Mouse (Mus musculus) spleen, postnatal 10 days (tissue): ENCODE results near the gene Sec22c.
A peak's percentile ranks its signal among the peaks of the same experiment; 100 is the strongest.

Source experiments
- DNase-seq, 2 experiments: peaks; one replicate each; pipeline ENCODE4 v3.0.0; 2021 to 2022; ENCODE audit warnings: low spot score in 2 of 2

Gene Sec22c

DNA sequence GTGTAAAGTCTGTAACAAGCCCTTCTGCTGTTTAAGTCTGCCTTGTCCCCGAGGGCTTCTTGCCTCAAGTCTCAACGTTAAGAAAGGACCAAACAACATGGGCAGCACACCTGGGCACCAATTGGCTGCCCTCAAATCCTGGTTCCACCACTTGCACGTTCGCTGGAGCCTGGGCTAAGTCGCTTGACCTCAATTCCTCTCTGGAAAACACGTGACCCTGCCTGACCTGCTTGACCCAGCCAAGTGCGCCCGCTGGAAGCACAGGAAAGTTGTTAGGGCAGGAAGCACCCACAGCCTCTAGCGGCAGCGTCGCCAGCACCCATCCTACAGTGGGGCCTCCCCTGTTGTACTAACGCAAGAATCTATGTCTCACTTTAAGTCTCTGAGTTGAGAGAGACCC lies 10.6 kb downstream of the Sec22c start:
- no peak for DNase-seq

DNA sequence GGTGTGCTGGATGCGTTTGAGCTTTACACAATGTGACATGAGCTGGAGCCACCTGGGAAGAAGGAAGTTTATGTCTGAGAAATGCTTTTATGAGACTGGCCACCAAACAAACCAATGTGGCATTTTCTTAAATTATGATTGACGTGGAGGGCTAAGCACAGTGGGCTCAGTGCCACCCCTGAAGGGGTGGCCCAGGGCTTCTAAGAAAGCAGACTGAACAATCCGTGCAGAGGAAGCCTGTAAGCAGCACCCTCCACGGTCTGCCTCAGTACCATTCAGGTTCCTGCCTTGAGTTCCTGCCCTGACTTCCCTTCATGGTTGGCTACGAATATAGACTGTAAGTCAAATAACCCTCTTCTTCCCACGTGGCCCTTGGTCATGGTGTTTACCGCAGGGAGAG lies 14.6 kb downstream of the Sec22c start:
- no peak for DNase-seq

DNA sequence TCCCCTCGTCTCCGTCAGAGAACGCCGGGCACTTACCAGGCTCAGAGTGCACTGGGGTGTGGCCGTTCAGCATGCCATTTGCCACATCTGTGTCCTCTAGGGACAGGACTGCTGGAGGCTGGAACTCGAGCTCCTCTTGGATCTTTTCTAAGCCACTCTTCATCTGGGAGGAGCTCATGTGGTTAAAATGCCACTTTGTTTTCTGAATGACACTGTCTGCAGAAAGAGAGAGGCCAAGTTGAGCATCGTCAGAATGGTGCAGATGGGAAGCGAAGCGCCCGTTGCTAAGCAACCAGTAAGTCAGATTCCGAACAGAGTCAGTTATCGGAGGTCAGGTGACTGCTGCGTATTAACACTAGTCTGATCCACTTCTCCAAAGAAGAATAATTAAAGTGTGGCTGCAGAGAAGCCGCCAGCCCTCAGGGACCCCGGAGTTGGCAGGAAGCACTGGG lies 15.1 kb downstream of the Sec22c start:
- DNase-seq: no peak

DNA sequence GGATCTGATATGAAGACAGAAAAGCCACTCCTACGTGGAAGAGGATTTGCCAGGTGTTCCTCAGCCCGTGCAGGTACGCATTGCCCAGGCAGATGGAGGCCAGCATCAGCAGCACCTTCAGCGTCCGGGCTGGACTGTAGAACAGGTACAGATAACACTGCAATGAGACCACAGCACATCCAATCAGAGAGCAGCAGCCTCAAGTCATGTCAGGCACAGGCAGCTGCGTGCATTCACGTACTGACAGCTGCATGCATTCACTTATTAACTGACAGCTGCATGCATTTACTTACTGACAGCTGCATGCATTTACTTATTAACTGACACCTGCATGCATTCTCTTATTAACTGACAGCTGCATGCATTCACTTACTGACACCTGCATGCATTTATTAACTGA lies 20.6 kb downstream of the Sec22c start:
- no peak for DNase-seq

DNA sequence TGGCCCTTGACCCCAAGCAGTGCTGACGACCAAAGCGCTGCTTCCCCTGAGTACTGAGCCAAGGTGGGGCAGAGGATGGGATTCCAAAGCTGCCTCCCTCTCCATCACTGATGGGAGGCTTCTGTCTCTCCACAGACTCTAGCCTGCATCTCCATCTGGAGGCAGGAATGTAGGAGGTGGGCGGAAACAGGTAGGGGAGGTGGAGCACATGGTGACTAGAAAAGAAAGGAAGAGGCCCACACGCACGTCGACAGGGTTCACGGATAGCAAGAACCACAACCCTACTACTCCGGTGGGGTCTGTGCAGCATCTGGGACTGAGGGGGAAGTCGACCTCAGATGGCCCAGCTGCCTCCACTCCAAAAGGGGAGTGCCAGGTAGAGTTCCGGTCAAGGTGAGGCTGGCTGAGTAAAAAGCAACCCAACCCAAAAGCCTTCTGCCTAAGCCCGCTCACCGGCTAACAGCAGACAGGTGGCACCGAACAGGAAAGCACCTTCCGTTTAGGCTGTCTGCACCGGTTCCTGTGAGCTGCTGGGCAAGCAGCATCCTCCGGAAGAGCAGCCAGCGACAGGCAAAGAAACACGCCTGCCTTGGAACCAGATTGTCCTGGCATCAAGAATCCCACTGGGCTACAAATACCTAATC lies 23.1 kb downstream of the Sec22c start:
- no peak for DNase-seq

DNA sequence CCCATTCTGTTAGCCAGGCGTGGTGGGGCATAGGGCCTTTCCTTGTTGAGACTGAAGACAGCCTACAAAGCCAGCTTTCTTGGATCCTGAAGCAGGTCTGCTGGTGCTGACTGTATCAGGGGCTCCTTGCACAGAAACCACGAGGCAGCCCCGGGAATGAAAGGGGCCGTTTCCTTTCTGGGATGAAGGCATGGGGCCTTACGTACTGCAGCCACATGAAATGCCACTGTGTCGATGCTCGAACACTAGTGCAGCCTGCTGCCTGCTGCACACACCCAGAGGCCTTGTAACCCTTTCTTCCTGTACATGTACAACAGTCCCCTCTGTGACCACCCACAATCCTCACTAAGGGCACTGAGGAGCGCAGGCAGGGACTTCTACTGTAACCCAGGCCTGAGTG lies 24.1 kb downstream of the Sec22c start:
- no peak for DNase-seq

DNA sequence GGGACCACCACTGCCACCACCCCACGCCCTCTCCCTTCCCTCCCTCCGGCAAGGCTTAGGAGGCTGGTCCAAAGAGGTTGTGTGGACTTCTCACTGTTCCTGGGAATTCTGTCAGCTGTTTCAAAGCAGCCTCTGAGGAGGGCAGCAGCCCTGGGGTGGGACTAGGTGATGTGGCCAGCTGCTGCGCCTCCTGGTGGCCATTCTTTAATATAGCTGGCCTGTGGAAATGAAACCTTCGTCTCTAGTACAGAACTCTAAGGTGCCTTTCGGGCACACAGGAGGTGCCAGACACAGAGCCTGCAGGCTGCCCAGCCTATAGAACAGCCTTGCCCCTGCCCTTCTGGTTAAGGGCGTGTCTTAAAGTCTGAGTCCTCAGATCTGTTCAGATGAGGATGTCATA lies 25.7 kb downstream of the Sec22c start:
- peak in 1 of 2 experiments; percentile 70 for DNase-seq

DNA sequence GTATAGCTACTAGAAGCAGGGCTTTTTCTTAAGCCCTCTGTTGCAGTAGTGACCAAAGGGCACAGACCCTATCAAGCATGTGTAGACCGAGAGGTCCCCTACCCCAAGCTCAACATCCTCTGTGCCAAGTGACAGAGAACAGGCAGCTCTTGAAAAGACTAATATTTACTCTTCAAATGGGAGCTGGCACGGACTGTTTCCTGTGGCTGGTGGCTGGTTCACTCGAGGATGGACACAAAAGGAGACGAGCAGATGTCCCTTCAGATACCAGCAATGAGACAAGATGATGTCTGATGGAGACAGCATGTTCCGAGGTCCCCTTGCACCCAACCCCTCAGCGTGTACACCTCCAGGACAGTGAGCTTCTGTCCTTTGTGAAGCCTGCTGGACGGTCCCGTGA lies 27.8 kb downstream of the Sec22c start:
- no peak for DNase-seq

DNA sequence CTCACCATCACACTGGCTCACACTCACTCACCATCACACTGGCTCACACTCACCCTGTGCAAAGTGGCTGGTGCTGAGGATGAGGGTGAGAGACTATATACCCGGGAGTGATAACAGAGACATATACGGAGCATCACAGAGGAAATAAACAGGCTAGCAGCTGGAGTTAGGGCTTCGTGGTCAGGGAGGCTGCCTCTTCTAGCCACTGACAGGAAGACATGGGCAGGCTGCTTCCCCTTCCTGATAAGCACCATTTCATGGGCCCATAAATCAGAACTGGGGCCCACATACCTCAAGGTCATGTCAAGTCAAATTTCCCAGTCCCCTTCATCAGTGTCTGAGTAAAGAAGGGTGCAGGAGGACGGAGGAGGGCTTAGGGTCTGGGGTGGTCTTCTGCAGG lies 28.2 kb downstream of the Sec22c start:
- no peak for DNase-seq

DNA sequence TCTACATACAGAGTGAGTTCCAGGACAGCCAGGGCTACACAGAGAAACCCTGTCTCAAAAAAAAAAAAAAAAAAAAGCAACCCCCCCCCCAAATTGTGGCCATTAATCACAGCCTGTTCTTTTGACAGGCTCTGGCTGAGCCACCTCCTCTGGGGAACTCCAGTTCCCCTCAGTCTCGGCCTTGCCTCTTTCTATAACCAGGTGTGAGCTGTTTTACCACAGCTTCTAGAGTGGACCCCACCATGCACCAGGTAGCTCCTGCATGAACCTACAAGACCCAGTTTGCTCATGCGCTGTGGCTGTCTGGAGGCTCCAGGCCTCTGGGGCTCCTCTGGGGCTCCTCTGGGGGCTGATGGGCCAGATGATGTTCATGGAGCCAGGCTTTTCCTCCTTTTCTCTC lies 29.7 kb downstream of the Sec22c start:
- no peak for DNase-seq

DNA sequence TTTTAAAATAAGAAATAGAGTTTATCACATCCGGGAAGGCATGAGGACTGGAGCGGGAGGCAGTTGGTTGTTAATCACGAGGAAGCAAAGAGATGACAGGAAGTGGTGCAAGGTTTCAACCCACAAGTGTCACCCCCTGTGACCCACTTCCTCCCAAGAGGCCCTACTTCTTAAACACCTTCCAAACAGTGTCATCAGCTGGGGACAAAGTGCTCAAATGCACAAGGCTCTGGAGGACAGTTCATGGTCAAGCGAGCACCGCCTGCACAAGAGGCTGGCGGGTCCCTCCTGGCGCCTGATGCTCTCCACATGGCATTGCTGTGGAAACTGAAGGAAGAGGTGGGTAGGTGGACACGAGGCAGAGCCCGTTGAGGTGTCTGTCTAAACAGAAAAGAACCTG lies 30.3 kb downstream of the Sec22c start:
- peak in 1 of 2 experiments; percentile 64 for DNase-seq

DNA sequence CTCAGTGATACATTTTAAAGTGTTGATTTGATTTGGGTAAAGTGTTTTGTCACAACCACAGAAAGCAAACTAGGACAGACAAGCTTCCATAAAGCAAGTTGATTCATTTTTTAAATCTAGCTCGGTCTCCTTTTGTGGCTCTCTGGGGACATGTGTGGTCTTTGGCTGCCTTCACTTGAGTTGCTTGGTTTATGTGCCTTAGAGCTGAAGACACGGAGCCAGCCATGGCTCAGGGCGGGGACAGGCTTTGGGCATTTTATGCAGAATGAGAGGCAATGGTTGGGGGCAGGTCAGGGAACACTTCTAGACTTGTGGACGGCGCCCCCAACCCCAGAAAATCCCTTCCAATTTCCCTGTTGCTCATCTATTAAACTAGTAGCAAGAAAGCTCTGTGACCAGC lies 31.6 kb downstream of the Sec22c start:
- DNase-seq: no peak

DNA sequence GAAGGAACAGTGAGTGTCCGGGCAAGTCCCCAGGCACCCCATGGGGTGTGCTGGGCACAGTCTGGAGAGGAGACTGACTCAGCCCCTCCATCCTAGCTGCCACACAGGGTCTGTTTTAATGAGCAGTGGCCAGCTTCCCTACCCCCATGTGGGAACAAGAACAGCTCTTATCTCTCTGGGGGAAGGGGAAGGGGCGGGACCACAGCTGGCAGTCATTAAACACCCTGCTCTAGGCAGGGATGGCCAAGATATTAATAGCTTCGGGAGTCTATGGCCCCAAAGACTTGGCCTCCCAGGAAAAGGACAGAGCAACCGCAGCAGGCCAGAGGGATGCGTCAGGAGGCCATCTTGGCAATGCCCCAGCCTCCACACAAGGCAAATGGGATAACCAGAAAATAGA lies 33.0 kb downstream of the Sec22c start:
- DNase-seq: no peak

DNA sequence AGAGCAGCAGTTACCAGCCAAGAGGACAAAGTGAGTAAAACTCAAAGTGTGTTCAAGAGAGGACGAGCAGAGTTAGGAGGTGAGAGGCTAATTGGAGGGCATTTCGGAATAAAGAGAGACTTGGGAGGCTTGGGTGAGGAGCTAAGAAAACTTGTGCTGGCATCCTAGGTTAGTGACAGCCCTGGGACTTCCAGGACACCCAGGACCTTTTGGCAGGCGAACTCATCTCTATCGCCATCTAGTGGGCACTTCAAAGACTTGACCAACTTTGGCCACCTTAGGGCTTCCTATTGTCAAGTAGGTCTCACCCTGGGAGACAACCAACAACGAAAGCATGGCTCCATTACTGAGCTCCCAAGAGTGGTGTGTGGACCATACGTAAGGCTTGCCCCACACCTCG lies 34.0 kb downstream of the Sec22c start:
- DNase-seq: peak in 1 of 2 experiments; percentile 37

DNA sequence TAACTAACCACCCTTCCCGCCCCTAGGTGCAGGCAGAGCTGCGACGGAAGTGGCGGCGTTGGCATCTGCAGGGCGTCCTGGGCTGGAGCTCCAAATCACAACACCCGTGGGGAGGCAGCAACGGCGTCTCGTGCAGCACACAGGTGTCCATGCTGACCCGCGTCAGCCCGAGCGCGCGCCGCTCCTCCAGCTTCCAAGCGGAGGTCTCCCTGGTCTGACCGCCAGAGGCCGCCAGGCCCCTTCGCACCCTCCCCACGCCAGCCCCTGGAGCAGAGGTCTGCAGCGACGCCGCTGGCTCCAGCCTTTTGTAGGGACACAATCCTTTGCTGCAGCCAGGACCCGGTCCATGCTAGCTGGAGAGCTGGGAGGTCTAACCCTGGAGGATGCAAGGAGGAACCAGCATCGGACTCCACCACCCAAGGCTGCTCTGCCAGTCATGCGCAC lies 35.9 kb downstream of the Sec22c start:
- peak in 1 of 2 experiments; percentile 62 for DNase-seq

DNA sequence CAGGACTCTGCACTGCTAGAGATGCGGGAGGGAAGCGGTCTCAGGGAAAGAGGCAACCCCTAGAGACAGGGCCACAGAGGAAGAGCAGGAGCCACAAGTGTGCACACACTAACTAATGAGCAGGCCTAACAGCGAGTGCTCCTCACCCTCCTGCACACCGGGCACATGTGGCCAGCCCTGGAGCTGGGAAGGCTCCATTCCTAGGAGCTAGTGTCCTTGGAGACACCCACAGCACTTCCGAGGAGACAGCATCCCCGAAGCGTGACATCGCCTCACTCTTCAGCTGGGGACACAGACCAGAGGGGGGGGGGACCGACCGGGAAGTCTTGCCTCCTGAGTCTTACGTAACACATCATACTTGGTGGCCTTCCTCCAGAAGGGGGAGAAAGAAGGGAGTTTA lies 37.5 kb downstream of the Sec22c start:
- DNase-seq: no peak

DNA sequence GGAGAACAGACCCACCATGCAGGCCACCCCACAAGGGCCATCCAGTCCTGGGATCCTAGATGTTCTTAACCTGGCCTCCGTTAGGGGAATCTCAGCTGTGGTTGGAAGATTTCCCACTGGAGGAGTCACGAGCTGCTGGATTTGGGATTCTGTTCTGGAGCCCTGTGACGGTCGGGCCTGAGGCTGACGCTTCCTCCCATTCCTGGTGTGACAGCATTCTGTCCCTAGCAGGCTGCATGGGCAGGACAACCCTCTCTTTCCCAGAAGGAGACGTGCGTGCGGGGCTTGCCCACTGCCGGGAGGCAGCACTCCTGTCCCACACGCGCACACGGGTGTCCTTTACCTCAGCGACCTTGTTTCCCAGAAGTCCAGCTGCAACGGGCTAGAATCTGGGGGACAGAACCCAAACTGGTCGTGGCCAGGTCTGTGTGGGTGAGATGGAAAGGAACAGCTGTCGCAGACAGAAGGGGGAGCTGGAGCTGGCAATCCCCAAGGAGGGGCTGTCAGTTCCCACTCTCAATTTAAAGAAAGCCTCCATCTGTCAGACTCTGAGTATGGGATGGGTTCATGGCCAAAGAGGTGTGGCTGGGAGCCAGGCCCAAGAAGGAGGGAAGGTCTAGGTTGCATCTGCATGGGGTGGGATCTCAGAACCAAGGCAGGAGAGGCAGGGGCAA lies 38.2 kb downstream of the Sec22c start:
- no peak for DNase-seq

DNA sequence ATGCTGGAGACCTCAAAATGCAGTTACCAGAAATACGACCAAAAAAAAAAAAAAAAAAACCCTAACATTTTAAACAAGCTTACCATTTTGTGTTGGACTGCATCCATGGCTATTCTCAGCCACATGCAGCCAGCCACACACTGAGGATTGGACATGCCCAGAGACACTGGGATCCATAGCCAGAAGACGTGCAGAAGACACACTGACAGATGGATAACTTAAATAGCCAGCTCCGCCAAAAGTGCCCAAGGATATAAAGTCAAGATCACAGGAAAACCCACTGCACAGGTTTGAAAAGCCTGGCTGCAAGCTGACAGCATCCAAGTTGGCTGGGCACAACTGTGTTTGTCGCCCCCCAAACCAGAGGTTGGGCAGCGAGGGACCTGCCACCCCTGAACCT lies 41.2 kb downstream of the Sec22c start:
- no peak for DNase-seq

DNA sequence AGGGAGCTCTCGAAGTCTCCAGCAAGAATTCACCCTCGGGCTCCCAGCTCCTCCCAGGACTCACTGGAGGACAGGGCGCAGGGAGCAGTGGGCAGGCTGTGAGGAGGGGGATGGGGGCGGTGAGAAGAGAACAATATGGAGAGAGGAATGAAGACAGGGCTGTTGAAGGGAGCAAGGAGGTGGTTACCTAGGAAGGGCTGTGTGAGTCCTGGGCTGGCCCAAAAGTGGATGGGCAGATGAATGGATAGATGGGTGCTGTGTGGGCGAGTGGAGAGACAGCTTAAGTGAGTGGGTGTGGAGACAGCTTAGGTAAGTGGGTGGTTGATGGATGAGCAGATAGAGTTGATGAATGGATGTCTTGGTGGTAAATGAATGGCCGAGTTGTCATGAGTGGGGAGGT lies 41.8 kb downstream of the Sec22c start:
- DNase-seq: no peak

DNA sequence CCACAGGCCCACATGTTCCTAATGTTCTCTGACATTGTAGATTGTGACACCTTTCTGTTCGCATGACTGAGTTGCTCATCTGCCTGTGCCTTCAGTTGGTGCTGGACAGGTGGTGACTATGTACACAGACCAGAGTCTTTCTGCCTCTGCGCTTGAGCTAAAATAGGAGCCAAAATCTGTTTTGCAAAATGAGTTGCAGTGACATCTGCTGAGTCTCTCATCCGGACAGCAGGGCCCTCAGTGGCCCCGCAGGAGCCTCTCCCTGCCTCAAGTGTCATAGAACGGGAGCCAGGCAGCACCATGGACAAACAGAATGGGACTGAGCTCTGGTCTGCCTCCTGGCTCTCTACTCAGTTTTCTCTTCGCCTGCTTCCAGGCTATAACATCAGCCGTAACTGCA lies 45.5 kb downstream of the Sec22c start:
- DNase-seq: no peak

DNA sequence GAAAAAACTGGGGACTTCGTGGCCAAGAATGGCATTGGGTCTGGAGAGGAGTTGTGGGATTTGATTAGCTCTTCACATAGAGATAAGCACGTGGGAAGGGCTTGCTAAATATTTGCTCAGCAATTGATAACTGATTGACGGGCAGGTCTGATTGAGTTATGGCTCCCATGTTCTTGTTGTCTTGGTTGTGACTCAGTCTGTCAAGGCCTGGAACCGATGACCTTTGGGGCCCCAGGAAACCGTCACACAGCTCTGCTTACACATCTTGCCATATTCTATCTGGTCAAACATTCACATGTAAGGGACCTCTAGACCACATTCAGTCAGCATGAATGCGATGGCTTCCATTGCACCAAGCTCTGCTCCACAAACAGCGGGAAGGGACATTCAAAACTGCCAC lies 47.0 kb downstream of the Sec22c start:
- DNase-seq: no peak

DNA sequence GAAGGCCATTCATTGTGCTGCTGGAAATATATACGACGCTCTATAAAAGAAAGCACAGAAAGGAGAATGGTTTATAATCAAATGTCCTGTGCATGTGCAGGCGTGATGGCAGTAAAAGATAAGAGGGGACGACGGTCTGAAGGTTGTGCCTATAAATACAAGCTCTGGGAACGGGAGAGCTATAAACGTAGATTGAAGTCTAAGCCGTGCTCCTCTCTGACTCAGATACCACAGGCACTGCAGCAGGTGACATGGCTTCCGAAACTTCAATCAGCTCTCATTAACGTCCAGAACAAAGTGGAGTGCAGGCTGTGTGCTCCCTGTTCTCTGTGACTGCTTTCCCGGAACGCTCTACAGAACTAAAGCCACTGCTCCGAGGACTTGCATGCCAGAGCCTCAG lies 48.1 kb downstream of the Sec22c start:
- no peak for DNase-seq

DNA sequence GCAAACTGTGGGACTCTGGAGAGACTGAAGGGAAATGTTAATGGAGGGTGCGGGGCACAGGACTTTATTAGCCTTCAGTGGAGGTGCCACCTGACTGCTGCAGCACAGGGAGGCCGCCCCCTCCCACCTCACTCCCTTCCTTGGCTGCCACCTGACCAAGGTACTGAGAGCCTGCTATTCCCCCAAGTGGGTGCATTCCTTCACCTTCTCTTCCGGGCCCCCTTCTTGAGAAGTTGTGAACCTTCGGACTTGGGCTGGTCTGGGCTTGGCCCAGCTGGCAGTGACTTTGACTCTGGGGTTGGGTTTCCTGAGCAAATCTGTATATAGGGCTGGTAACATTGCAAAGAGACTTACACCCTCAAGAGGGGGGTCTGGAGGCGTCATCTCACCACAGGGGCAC lies 49.0 kb downstream of the Sec22c start:
- DNase-seq: no peak

DNA sequence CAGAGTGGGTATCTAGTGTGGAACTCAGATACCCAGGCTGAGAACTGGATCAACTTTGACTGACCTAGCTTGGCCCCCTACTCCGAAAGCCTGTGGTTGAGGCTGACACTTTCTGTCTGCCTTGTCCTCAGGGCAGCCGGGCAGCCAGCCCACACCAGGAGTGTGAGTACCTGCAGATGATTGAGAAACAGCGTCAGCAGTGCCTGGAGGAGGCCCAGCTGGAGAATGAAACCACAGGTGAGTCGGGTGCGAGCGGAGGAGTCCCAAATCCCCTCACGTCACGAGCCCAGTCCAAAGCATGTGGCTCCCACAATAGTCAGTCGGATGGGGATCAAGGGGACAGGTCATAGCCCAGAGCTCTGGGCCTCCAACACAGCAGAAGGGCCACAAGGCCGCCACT lies 51.6 kb downstream of the Sec22c start:
- no peak for DNase-seq
